Mouse (Mus musculus): ENCODE measurements at regions not wholly inside any gene's neighbourhood (a gene's known extent, or its start where the extent isn't known, plus 50 kb on each side); places are given as distances from the start of the nearest gene placed in this dataset.

GRCm38 (mm10) chr1:163557875-163558274 is 154.4 kb upstream of the Gorab start:
- DNase-seq: peak in 1 of 2 experiments; percentile 4

GRCm38 (mm10) chr1:163555185-163555584 is 151.7 kb upstream of the Gorab start:
- no peak for DNase-seq

DNA sequence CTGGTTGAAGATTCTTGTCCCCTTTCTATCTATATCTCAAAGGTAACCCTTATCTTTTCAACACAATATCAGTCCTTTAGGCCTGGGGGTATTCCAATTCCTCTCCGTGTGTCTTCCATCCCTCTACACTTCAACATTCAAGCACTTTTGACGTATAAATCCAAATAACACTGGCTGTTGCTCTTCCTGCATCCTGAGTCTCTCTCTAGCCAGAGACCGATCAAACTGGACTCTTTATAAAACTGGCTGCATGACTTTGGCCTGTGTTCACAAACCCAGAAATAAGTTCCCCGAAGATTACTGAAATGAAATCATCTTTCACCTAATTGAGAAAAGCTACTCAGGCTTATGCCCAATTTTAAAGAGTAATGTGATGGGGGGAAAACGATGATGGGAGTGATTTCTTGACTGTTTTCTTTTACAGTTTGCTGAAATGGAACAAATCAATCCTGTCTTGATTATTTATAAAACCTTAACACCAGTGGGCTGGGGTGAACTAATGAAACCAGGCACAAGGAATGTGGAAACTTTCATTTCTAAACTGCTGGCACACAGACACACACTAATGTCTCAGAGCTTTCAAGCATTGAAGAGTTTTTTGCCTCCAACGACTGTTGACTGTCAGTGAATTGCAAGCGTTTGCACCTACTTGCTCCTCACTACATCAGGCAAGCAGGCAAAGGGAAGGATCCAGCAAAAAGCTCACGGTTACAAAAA is 135.5 kb upstream of the Gorab start:
- no peak for DNase-seq

- DNase-seq: no peak
These were observed 127.1 kb upstream of the Gorab start for GRCm38 (mm10) chr1:163530563-163530962.

DNA sequence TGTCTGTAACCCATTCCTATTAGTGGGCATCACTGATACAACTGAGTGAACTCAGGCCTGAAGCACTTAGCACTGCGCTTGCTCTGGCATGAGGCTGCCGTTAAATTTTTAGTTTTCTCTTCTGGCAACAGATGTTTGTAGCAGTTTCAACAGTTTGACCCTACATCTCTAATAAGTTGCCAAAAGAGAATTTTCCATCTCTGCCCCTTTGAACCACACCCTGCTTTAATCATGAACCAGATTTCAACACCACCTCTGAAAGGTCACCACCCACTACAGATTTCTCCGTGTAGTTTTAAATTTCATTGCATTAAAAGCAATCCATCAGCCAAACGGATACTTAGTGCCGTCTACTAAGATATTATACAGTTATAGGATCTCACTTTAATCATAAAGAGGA is 114.5 kb upstream of the Gorab start:
- no peak for DNase-seq

- DNase-seq: no peak
These were observed 109.4 kb upstream of the Gorab start for GRCm38 (mm10) chr1:163512847-163513246.

- DNase-seq: no peak
These were observed 108.5 kb upstream of the Gorab start for GRCm38 (mm10) chr1:163512008-163512407.

GRCm38 (mm10) chr1:163505035-163505434 is 101.6 kb upstream of the Gorab start:
- DNase-seq: no peak

DNA sequence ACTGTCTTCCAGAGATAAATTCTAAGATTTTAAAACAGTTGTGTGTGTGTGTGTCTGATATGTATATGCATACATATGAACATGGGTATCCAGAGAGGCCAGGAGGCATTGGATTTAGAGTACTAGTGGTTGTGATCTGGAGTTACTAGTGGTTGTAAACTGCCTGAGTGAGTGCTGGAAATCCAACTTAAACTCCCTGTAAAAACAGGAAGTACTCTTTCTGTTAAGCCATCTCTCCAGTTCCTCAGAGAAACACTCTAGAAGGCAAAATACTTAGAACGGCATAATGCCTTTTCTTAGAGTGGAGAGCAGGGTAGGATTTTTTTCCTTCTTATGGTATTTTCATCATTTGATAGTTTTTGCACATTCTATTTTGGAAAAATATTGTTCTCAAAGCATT is 99.1 kb upstream of the Gorab start:
- DNase-seq: no peak

- no peak for DNase-seq
These were observed 95.0 kb upstream of the Gorab start for GRCm38 (mm10) chr1:163498398-163498958.

- DNase-seq: no peak
These were observed 92.9 kb upstream of the Gorab start for GRCm38 (mm10) chr1:163496416-163496815.

DNA sequence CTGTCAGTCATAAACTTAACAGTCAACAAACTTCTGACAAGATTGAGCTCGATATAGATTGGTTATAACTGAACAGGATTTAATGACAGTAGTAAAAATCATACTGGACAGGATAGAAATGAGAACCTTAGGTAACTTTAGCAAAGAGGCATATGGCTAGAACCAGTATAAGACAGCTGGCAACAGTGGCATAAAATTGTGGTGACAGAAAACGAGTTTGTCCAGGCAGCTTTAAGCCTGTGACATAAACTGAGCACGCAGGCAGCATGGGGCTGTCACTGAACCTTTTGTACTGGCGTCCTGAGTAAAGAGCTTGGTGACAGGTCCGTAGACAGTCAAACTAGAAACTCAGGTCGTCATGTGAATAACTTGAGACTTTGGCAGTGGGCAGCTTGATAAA is 85.1 kb upstream of the Gorab start:
- DNase-seq: no peak

DNA sequence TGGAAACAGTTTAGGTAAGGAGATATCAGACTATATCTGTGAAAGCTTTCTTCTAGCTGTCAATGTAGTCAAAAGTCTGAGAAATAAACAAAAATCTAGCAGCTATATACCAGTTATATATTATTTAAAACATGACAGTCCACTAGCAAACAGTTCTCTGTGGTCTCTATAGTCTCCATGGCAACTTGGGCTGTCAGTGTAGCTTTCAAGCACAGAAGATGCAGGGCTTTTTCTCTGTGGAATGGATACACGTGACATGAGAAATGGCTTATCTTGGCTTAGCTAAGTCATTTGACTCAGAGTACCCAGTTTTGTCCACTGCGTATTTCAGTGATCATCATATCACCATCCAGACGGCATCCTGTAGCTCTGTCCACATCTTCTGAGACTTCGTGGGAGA is 84.6 kb upstream of the Gorab start:
- no peak for DNase-seq

GRCm38 (mm10) chr1:163483098-163483497 is 79.6 kb upstream of the Gorab start:
- no peak for DNase-seq

- no peak for DNase-seq
These were observed 74.2 kb upstream of the Gorab start for GRCm38 (mm10) chr1:163477478-163478167.

DNA sequence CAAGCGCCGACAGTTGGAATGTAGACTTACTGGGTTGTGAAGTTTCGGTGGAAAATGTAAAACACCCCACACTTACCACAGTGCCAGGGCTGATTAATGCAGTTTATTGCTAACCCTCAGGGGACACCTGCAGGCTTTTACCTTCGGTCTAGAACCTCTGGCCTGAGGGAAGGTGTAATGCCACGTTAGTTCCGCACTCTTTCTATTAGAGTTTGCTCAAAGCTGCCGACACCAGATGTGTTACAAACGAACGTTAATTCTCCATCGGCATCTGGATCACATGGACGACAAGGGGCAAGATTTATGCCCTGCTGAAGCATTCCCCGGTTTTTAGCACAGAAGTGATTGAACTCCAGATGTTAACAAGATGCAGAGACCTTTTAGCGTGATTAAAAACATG is 57.7 kb upstream of the Gorab start:
- no peak for DNase-seq

- no peak for DNase-seq
These were observed 52.9 kb upstream of the Gorab start for GRCm38 (mm10) chr1:163456366-163456765.

All from cerebellum, postnatal 14 days (tissue).